Mouse (Mus musculus) heart, embryonic 12.5 days (tissue): ENCODE results near the gene Olfr615. TPM values are rescaled to one million over a fixed set of nuclear protein-coding genes. Genes with fewer than 3 reads are reported as not detected.
"Not testable (repeated sequence)": the region's sequence is repeated elsewhere in the genome, so short reads cannot be mapped to it uniquely, and the experiment has no call there.

Experiments used
- ATAC-seq: fragments of 200-750 bp; cut with Nextera tagmentation; 2 replicates; pipeline ENCODE4 v1.8.0; 2017; ENCODE audit warnings: moderate TSS enrichment, moderate library complexity; ENCODE audit not compliant: insufficient number of reproducible peaks, low FRiP score
- H3K27ac ChIP-seq: fragments of 300-500 bp; sonication (generic); 2 replicates; pipeline ENCODE4 v1.5.1; 2016; ENCODE audit warnings: mild to moderate bottlenecking, moderate library complexity; ENCODE audit not compliant: poor library complexity, severe bottlenecking
- H3K27me3 ChIP-seq: fragments of 300-500 bp; sonication (generic); replicated peaks from 2 replicates; pipeline ENCODE4 v1.6.1; 2016; ENCODE audit warnings: mild to moderate bottlenecking, moderate library complexity
- H3K36me3 ChIP-seq: fragments of 300-500 bp; sonication (generic); 2 replicates; pipeline ENCODE4 v1.6.1; 2016; ENCODE audit warnings: mild to moderate bottlenecking, moderate library complexity
- H3K4me1 ChIP-seq: fragments of 300-500 bp; sonication (generic); replicated peaks from 2 replicates; pipeline ENCODE4 v1.6.1; 2016; ENCODE audit warnings: mild to moderate bottlenecking
- H3K4me2 ChIP-seq: fragments of 300-500 bp; sonication (generic); 2 replicates; pipeline ENCODE4 v1.6.1; 2016; ENCODE audit warnings: mild to moderate bottlenecking, moderate library complexity
- H3K4me3 ChIP-seq: fragments of 300-500 bp; sonication (generic); 2 replicates; pipeline ENCODE4 v1.5.1; 2016; ENCODE audit warnings: mild to moderate bottlenecking
- H3K9ac ChIP-seq: fragments of 300-500 bp; sonication (generic); 2 replicates; pipeline ENCODE4 v1.6.1; 2016; ENCODE audit warnings: mild to moderate bottlenecking, moderate library complexity
- H3K9me3 ChIP-seq: fragments of 300-500 bp; sonication (generic); replicated peaks from 2 replicates; pipeline ENCODE4 v1.6.1; 2016; ENCODE audit warnings: mild to moderate bottlenecking, moderate library complexity
- WGBS: fragments of 180-500 bp; shearing (Covaris S2); methylation state at CpG from one replicate; pipeline ENCODE4 v1.1.7; 2016; 5-methylcytosine and 5-hydroxymethylcytosine counted together
- polyA plus RNA-seq: library from polyadenylated mRNA; unstranded; fragments of >200 nt; fragmentation: Nextera tagmentation; extraction: Ambion mirVana; gene quantifications from 2 replicates; pipeline ENCODE4 v1.2.1, GENCODE M21; 2016

Olfr615 gene
- polyA plus RNA-seq = not detected in 2 replicates

GRCm38 (mm10) chr7:103555779-103556178 lies at the start of gene Olfr615:
Gene Olfr615 (plus strand): TSS chr7:103556079.
- 76% methylated on average over 2 of the region's 2 CpGs for WGBS
- Histone ChIP-seq H3K9me3 (no peaks in the 10 kb centered on the region), H3K4me1 (no peaks in the 10 kb centered on the region), H3K27ac (no peak within 1 kb of the TSS), H3K9ac (no peak within 1 kb of the TSS), H3K36me3 (no peaks in the 10 kb centered on the region), H3K4me2 (no peak within 1 kb of the TSS), H3K4me3 (no peak within 1 kb of the TSS), H3K27me3 (no peaks in the 10 kb centered on the region)
- no peak for ATAC-seq

- Histone ChIP-seq H3K36me3 (no peaks in the 10 kb centered on the region), H3K4me1 (no peaks in the 10 kb centered on the region), H3K27ac (no peak within 1 kb of the TSS), H3K27me3 (no peaks in the 10 kb centered on the region), H3K4me3 (no peak within 1 kb of the TSS), H3K9ac (no peak within 1 kb of the TSS), H3K9me3 (no peaks in the 10 kb centered on the region), H3K4me2 (no peak within 1 kb of the TSS)
- no peak for ATAC-seq
- 82% methylated on average over 2 of the region's 2 CpGs for WGBS
These were observed 43.9 kb upstream of the Olfr615 start, which contains the start of gene Olfr610 for GRCm38 (mm10) chr7:103512022-103512421. Gene Olfr610 (minus strand): TSS chr7:103512122.

GRCm38 (mm10) chr7:103520746-103521145 lies 35.1 kb upstream of the Olfr615 start, which contains the start of gene Olfr611:
Gene Olfr611 (minus strand): TSS chr7:103520846.
- 47% methylated on average over 1 of the region's 1 CpGs for WGBS
- not testable (repeated sequence) for H3K9ac ChIP-seq, H3K4me2 ChIP-seq, H3K4me1 ChIP-seq, H3K27me3 ChIP-seq, ATAC-seq, H3K9me3 ChIP-seq, H3K27ac ChIP-seq, H3K4me3 ChIP-seq, H3K36me3 ChIP-seq

- H3K4me2 ChIP-seq, H3K27me3 ChIP-seq, H3K36me3 ChIP-seq, H3K4me3 ChIP-seq, H3K4me1 ChIP-seq, H3K9me3 ChIP-seq, H3K27ac ChIP-seq, H3K9ac ChIP-seq, ATAC-seq: not testable (repeated sequence)
- WGBS = 81% methylated on average over 2 of the region's 2 CpGs
These were observed 13.3 kb upstream of the Olfr615 start, which contains the start of gene Olfr612 for GRCm38 (mm10) chr7:103542617-103543016. Gene Olfr612 (minus strand): TSS chr7:103542717.

GRCm38 (mm10) chr7:103547774-103548173 lies 8.1 kb upstream of the Olfr615 start, which contains the start of gene Olfr613:
Gene Olfr613 (plus strand): TSS chr7:103548074.
- 75% methylated on average over 2 of the region's 2 CpGs for WGBS
- Histone ChIP-seq H3K27me3 (no peaks in the 10 kb centered on the region), H3K4me3 (no peak within 1 kb of the TSS), H3K36me3 (no peaks in the 10 kb centered on the region), H3K9ac (no peak within 1 kb of the TSS), H3K4me1 (no peaks in the 10 kb centered on the region), H3K9me3 (peaks cover 9% of the 10 kb centered on the region; the same call in 1 of the 2 replicates), H3K4me2 (no peak within 1 kb of the TSS), H3K27ac (no peak within 1 kb of the TSS)
- ATAC-seq = no peak

GRCm38 (mm10) chr7:103569043-103569442 lies 13.2 kb downstream of the Olfr615 start, which contains the start of gene Olfr616:
Gene Olfr616 (minus strand): TSS chr7:103569143.
- no peaks in the 10 kb centered on the region for H3K27me3 ChIP-seq

GRCm38 (mm10) chr7:103572761-103573160 lies 16.9 kb downstream of the Olfr615 start, which contains the start of gene Olfr617:
Gene Olfr617 (plus strand): TSS chr7:103573061.
- no peaks in the 10 kb centered on the region for H3K27me3 ChIP-seq
- no peak within 1 kb of the TSS for H3K4me2 ChIP-seq
- ATAC-seq = no peak
- H3K9me3 ChIP-seq = no peaks in the 10 kb centered on the region
- H3K27ac ChIP-seq = no peak within 1 kb of the TSS
- H3K9ac ChIP-seq = no peak within 1 kb of the TSS
- WGBS = 79% methylated on average over 1 of the region's 1 CpGs
- H3K4me1 ChIP-seq = no peaks in the 10 kb centered on the region
- no peak within 1 kb of the TSS for H3K4me3 ChIP-seq
- no peaks in the 10 kb centered on the region for H3K36me3 ChIP-seq

More at GRCm38 (mm10) chr7:103569043-103569442, 13.2 kb downstream of the Olfr615 start, which contains the start of gene Olfr616:
- Histone ChIP-seq H3K9me3 (no peaks in the 10 kb centered on the region), H3K36me3 (no peaks in the 10 kb centered on the region), H3K4me2 (no peak within 1 kb of the TSS), H3K4me1 (no peaks in the 10 kb centered on the region), H3K27ac (no peak within 1 kb of the TSS), H3K4me3 (no peak within 1 kb of the TSS), H3K9ac (no peak within 1 kb of the TSS)
- 79% methylated on average over 3 of the region's 3 CpGs for WGBS
- ATAC-seq = no peak

- 46% methylated on average over 2 of the region's 2 CpGs for WGBS
- no peaks in the 10 kb centered on the region for H3K9me3 ChIP-seq
- no peaks in the 10 kb centered on the region for H3K36me3 ChIP-seq
- no peaks in the 10 kb centered on the region for H3K27me3 ChIP-seq
- H3K4me2 ChIP-seq = no peak within 1 kb of the TSS
- H3K9ac ChIP-seq = no peak within 1 kb of the TSS
- H3K27ac ChIP-seq = no peak within 1 kb of the TSS
- no peaks in the 10 kb centered on the region for H3K4me1 ChIP-seq
- no peak within 1 kb of the TSS for H3K4me3 ChIP-seq
- ATAC-seq = no peak
These were observed 33.9 kb downstream of the Olfr615 start, which contains the start of gene Olfr618 for GRCm38 (mm10) chr7:103589803-103590202. Gene Olfr618 (plus strand): TSS chr7:103590103.

- Histone ChIP-seq H3K9ac (no peak within 1 kb of the TSS), H3K27ac (no peak within 1 kb of the TSS), H3K36me3 (no peaks in the 10 kb centered on the region), H3K4me3 (no peak within 1 kb of the TSS), H3K27me3 (no peaks in the 10 kb centered on the region), H3K4me2 (no peak within 1 kb of the TSS), H3K9me3 (no peaks in the 10 kb centered on the region), H3K4me1 (no peaks in the 10 kb centered on the region)
- ATAC-seq = no peak
These were observed 44.4 kb downstream of the Olfr615 start, which contains the start of gene Olfr619 for GRCm38 (mm10) chr7:103600275-103600674. Gene Olfr619 (plus strand): TSS chr7:103600575.

- ATAC-seq = no peak
- Histone ChIP-seq H3K9ac (no peak overlapping the region), H3K36me3 (no peaks in the 10 kb centered on the region), H3K27me3 (no peaks in the 10 kb centered on the region), H3K27ac (no peak overlapping the region), H3K4me1 (no peaks in the 10 kb centered on the region), H3K4me2 (no peak overlapping the region), H3K9me3 (no peaks in the 10 kb centered on the region), H3K4me3 (no peak overlapping the region)
- 78% methylated on average over 2 of the region's 2 CpGs for WGBS
These were observed 51.5 kb downstream of the Olfr615 start for GRCm38 (mm10) chr7:103607425-103607824.

GRCm38 (mm10) chr7:103612434-103612833 lies 56.6 kb downstream of the Olfr615 start, which contains the start of gene Olfr620:
Gene Olfr620 (minus strand): TSS chr7:103612534.
- WGBS = 59% methylated on average over 2 of the region's 2 CpGs

More at GRCm38 (mm10) chr7:103612434-103612833, 56.6 kb downstream of the Olfr615 start, which contains the start of gene Olfr620:
- Histone ChIP-seq H3K9ac (no peak within 1 kb of the TSS), H3K4me1 (no peaks in the 10 kb centered on the region), H3K27ac (no peak within 1 kb of the TSS), H3K4me2 (no peak within 1 kb of the TSS), H3K36me3 (no peaks in the 10 kb centered on the region), H3K27me3 (no peaks in the 10 kb centered on the region), H3K9me3 (no peaks in the 10 kb centered on the region), H3K4me3 (no peak within 1 kb of the TSS)
- ATAC-seq = no peak
